Mouse (Mus musculus): ENCODE results near the gene Pitpnc1. TPM values are rescaled to one million over a fixed set of nuclear protein-coding genes. Genes with fewer than 3 reads are reported as not detected.

The Pitpnc1 gene
- polyA plus RNA-seq, 3 experiments from 2014 or later: 72.1 to 124 (median 106) TPM

- no peak for ATAC-seq
Measured at GRCm38 (mm10) chr11:107401839-107402590, 68.5 kb downstream of the Pitpnc1 start.

- ATAC-seq: no peak
Measured at GRCm38 (mm10) chr11:107400826-107401225, 69.7 kb downstream of the Pitpnc1 start.

- ATAC-seq: no peak
Measured at GRCm38 (mm10) chr11:107400005-107400404, 70.5 kb downstream of the Pitpnc1 start.

- no peak for ATAC-seq
Measured at GRCm38 (mm10) chr11:107397326-107397998, 73.0 kb downstream of the Pitpnc1 start.

- ATAC-seq: peak; percentile 45
Measured at GRCm38 (mm10) chr11:107394245-107394644, 76.3 kb downstream of the Pitpnc1 start.

- ATAC-seq: peak; percentile 65
Measured at GRCm38 (mm10) chr11:107393828-107394165, 76.7 kb downstream of the Pitpnc1 start.

GRCm38 (mm10) chr11:107393154-107393827, 77.2 kb downstream of the Pitpnc1 start:
- ATAC-seq: peak; percentile 63

GRCm38 (mm10) chr11:107390540-107390939, 80.0 kb downstream of the Pitpnc1 start:
- no peak for ATAC-seq

GRCm38 (mm10) chr11:107390001-107390400, 80.5 kb downstream of the Pitpnc1 start:
- no peak for ATAC-seq

GRCm38 (mm10) chr11:107386481-107386880, 84.0 kb downstream of the Pitpnc1 start:
- no peak for ATAC-seq

GRCm38 (mm10) chr11:107385306-107385705, 85.2 kb downstream of the Pitpnc1 start:
- no peak for ATAC-seq

GRCm38 (mm10) chr11:107383985-107384384, 86.5 kb downstream of the Pitpnc1 start:
- no peak for ATAC-seq

- ATAC-seq: no peak
Measured at GRCm38 (mm10) chr11:107379965-107380364, 90.5 kb downstream of the Pitpnc1 start.

GRCm38 (mm10) chr11:107379089-107379845, 91.2 kb downstream of the Pitpnc1 start:
- ATAC-seq: no peak

GRCm38 (mm10) chr11:107377326-107377725, 93.2 kb downstream of the Pitpnc1 start:
- no peak for ATAC-seq

- no peak for ATAC-seq
Measured at GRCm38 (mm10) chr11:107376272-107376671, 94.2 kb downstream of the Pitpnc1 start.

GRCm38 (mm10) chr11:107375816-107376215, 94.7 kb downstream of the Pitpnc1 start:
- ATAC-seq: no peak

- no peak for ATAC-seq
Measured at GRCm38 (mm10) chr11:107373569-107373968, 96.9 kb downstream of the Pitpnc1 start.

GRCm38 (mm10) chr11:107373154-107373553, 97.3 kb downstream of the Pitpnc1 start:
- ATAC-seq: no peak

GRCm38 (mm10) chr11:107372688-107373087, 97.8 kb downstream of the Pitpnc1 start:
- no peak for ATAC-seq

- no peak for ATAC-seq
Measured at GRCm38 (mm10) chr11:107370476-107370875, 100.0 kb downstream of the Pitpnc1 start.

- no peak for ATAC-seq
Measured at GRCm38 (mm10) chr11:107369661-107370060, 100.8 kb downstream of the Pitpnc1 start.
